Mouse (Mus musculus) embryo, embryonic 9.5 days (tissue): ENCODE measurements around the gene Sergef.
A peak's percentile ranks its signal among the peaks of the same experiment; 100 is the strongest.

Experiments
- DNase-seq: peaks from one replicate; pipeline ENCODE4 v3.0.0-alpha.2; 2017; ENCODE audit errors: extremely low spot score

The Sergef gene

GRCm38 (mm10) chr7:46447473-46448165, 192.0 kb downstream of the Sergef start:
- no peak for DNase-seq

- no peak for DNase-seq
Observed at GRCm38 (mm10) chr7:46445896-46446295, 193.7 kb downstream of the Sergef start.

DNA sequence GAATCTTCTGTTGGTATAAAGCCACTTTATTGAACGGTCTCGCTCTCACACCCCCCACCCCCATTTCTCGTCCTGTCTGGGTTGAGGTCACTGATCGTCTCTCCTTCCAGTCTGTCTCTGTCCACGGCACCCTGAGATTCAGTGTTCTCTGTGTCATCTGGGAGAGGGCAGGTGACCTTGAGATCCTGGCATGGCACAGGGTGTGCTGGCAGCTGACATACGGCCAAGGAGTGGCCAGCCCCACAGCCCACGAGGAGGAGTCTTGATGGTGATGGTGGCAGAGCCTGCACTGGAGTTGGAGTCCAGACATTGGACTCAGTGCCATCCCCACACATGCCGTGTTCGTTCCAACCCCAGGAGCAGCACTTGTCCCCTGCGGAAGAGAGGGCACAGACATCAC, 196.4 kb downstream of the Sergef start:
- DNase-seq, result no peak

GRCm38 (mm10) chr7:46438537-46439141, 201.0 kb downstream of the Sergef start:
- no peak for DNase-seq

DNA sequence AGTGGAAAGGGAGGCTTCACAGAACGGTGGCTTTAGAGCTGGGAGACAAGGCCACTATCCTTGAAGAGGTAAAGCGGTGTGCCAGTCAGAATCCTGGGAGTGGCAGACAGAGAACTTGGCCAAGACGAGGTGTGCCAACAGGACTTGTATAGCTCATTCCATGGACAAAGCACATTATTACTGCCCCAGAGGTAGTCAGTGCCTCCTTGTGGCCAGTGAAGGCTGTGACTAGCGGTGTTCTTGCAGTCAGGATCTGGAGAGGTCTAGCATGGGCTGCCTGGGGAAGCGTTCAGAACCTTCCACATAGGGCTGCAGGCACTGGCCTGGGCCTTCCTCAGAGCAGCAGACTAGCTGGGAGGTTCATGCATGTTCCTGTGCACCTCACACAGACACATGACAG, 203.8 kb downstream of the Sergef start:
- DNase-seq, result no peak

DNA sequence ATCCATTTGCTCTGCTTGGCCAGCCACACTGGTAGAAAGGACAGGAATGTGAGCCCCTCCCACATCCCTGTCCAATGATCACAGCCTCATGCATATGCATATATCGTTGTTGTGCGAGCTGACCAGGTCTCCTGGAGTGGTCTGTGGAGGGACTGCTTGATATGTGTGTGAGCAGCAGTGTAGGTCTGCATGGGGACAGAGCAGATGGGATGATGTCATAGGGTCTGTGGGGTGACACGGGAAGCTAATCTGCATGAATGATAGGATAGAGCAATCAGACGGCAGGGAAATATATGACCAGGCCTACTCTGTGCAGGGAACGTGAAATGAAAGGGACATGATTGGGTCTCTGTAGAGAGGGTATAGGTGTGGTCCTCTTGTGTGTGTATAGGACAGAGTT, 205.7 kb downstream of the Sergef start:
- no peak for DNase-seq

GRCm38 (mm10) chr7:46425012-46425411, 214.6 kb downstream of the Sergef start:
- DNase-seq, result no peak

GRCm38 (mm10) chr7:46423951-46424350, 215.7 kb downstream of the Sergef start:
- DNase-seq, result no peak

DNA sequence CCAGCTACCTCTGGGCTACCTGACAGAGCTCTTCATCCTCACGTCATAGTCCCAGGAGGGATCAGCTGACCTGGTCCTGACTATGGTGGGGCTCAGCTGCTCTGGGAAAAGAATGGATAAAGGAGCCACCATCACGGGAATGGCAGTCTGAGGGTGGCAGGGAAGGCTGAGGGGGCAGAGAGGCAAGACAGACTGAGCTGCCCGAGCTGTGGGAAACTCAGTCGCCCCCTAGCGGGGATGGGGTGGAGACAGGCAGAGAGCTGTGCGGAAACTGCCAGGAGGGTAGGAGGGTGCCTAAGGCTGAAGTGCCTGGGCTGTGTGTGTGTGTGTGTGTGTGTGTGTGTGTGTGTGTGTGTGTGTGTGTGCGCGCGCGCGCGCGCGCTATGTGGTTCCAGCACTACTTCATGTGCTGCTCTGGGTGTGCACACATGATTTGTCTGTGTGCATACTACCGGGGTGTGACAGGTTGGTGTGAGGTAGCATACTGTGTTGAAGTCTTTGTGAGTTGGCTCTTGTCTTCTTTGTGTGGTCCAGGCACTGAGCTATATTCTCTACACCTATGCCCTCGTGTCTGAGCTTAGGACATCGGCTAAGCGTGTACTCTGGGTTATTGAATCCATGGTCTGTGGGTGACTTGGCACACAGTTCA, 216.7 kb downstream of the Sergef start:
- peak; percentile 68 for DNase-seq

GRCm38 (mm10) chr7:46422052-46422763, 217.4 kb downstream of the Sergef start:
- DNase-seq, result peak; percentile 27

- DNase-seq, result no peak
Observed at GRCm38 (mm10) chr7:46421535-46421934, 218.1 kb downstream of the Sergef start.

GRCm38 (mm10) chr7:46418102-46418622, 221.4 kb downstream of the Sergef start:
- no peak for DNase-seq

GRCm38 (mm10) chr7:46417467-46417866, 222.1 kb downstream of the Sergef start:
- no peak for DNase-seq

DNA sequence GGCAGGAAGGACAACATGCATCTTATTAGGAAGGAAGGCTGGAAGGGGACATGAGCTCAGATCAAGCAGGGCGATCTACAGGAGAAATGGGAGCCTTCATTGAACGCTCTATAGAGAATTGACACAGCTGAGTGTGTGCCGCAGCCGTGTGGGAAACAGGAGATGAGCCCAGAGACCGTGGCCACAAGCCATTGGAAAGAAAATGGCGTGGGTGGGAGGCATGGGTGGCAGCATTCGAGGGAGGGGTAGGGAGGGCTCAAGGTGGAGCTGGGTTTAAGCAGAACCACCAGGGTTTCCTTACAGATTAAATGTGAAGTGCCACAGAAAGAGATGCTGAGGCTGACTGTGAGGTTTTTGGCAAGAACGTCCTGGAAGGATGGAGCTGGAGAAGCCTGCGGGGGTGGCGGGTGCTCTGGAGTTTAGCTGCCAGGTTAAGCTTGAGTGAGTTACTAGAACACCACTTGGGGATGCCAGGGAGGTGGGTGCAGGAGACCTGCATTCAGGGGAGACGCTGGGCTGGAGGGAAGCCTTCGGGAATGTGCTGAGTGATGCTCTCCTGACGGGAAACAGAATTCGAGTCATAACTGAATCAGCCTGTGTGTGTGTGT, 223.7 kb downstream of the Sergef start:
- DNase-seq, result no peak

- no peak for DNase-seq
Observed at GRCm38 (mm10) chr7:46413959-46414725, 225.5 kb downstream of the Sergef start.

- DNase-seq, result no peak
Observed at GRCm38 (mm10) chr7:46412823-46413222, 226.8 kb downstream of the Sergef start.

GRCm38 (mm10) chr7:46410727-46411126, 228.9 kb downstream of the Sergef start:
- no peak for DNase-seq

- no peak for DNase-seq
Observed at GRCm38 (mm10) chr7:46409204-46409789, 230.3 kb downstream of the Sergef start.

GRCm38 (mm10) chr7:46408606-46409005, 231.0 kb downstream of the Sergef start:
- DNase-seq, result no peak

DNA sequence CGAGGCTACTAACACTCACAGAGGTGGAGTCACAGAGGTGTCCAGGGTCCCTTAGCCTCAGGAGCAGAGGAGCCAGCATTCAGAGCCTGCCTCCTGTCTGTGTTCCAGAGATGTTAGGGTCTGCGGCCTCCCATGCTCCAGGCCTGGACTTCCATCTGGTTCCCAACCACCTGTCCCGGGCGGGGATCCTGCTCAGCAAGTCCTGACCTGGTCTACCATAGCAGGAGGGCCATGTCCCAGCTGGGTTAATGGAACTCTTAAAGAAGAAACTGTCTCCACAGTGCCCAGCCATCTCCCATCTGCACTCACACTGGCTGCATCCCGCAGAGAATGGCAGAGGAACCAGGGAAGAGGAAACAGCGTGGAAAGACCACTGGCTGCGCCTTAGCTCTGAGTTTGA, 234.9 kb downstream of the Sergef start:
- DNase-seq, result no peak
